ENCODE assay signal across 8 mouse cellular contexts in the genomic region with DNA sequence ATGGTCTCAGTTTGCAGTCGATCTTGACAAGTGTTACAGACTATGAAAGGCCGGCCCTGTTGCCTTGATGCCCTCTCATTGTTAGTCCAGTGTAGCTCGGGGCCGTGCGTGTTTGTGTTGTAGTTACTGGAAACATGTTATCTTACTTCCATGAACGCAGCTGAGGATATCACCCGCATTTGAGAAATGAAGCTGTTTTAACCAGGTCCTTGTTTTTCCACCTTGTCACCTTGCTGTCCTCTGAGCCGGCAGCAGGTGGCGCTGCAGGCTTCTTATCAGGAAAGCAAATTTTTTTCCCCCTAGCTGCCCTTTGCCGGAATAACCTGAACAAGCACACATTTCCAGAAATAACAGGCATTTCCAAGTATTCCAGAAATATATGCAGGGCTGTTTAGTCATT.
DNase-seq lines count a peak whose midpoint lies in the region; ATAC-seq and TF ChIP-seq lines count a peak whose summit lies in the region.

No protein-coding gene starts in this region.

- H3K79me2 ChIP-seq in heart, adult 2 months (replicated peaks; ENCODE audit: control insufficient read depth, insufficient read depth, low read length), result no peaks in the 10 kb centered on the region

- peak; percentile 38; the same call in 1 of the 2 replicates for ATAC-seq in hindbrain, embryonic 12.5 days (ENCODE audit: low FRiP score)
- peak; percentile 28; the same call in 1 of the 2 replicates for ATAC-seq in stomach, embryonic 14.5 days (ENCODE audit: insufficient number of reproducible peaks, insufficient read depth, low FRiP score, low read depth)

- H3K27me3 ChIP-seq in heart, adult 2 months (ENCODE audit: control insufficient read depth, insufficient read depth, low read length), result no peaks in the 10 kb centered on the region
- H3K27me3 ChIP-seq in hindbrain, embryonic 12.5 days, result no peaks in the 10 kb centered on the region
- peaks cover 7% of the 10 kb centered on the region; the same call in 1 of the 2 replicates for H3K27me3 ChIP-seq in midbrain, embryonic 10.5 days (ENCODE audit: low read depth, poor library complexity, severe bottlenecking)
- H3K27me3 ChIP-seq in stomach, embryonic 14.5 days (ENCODE audit: control insufficient read depth, insufficient read depth, low read length), result no peaks in the 10 kb centered on the region

- no peak overlapping the region for H3K4me2 ChIP-seq in hindbrain, embryonic 12.5 days (replicated peaks)
- H3K4me2 ChIP-seq in stomach, embryonic 14.5 days (replicated peaks; ENCODE audit: low read depth, low read length), result no peak overlapping the region

- H3K9ac ChIP-seq in heart, adult 2 months (ENCODE audit: low read depth, low read length), result no peak overlapping the region
- H3K9ac ChIP-seq in hindbrain, embryonic 12.5 days, result no peak overlapping the region
- no peak overlapping the region for H3K9ac ChIP-seq in stomach, embryonic 14.5 days (replicated peaks; ENCODE audit: low read depth, low read length)

- TF ChIP-seq POLR2A in heart, adult 2 months (IDR thresholded peaks at IDR 0.05; ENCODE audit: insufficient read depth, low read depth, low read length), result no peak

- peak; percentile 14 to 52 for DNase-seq in heart, adult 2 months
- no peak for DNase-seq in heart, adult 11 months
- DNase-seq in cerebellum, adult 11-12 months, result peak; percentile 11
- DNase-seq in forelimb bud, embryonic 11.5 days (ENCODE audit: low read depth, low spot score), result peak; percentile 80
- peak; percentile 30 for DNase-seq in left cerebral cortex, adult 11 months (ENCODE audit: low spot score)
- DNase-seq in midbrain, embryonic 10.5 days (ENCODE audit: low spot score), result peak; percentile 66

- H3K9me3 ChIP-seq in hindbrain, embryonic 12.5 days (replicated peaks), result no peaks in the 10 kb centered on the region
- H3K9me3 ChIP-seq in midbrain, embryonic 10.5 days (replicated peaks), result no peaks in the 10 kb centered on the region
- no peaks in the 10 kb centered on the region for H3K9me3 ChIP-seq in stomach, embryonic 14.5 days (ENCODE audit: control insufficient read depth, low read depth, low read length)

- no peak overlapping the region for H3K4me3 ChIP-seq in heart, adult 2 months
- no peak overlapping the region for H3K4me3 ChIP-seq in hindbrain, embryonic 12.5 days
- H3K4me3 ChIP-seq in midbrain, embryonic 10.5 days, result no peak overlapping the region
- H3K4me3 ChIP-seq in stomach, embryonic 14.5 days (ENCODE audit: low read depth, low read length), result no peak overlapping the region

- no peak for TF ChIP-seq EP300 in heart, adult 2 months (IDR thresholded peaks at IDR 0.05; ENCODE audit: insufficient read depth, low read depth, low read length)

- intact Hi-C loops in heart, adult 2 months (cut with DNase I), result loop anchor here (5.0 kb wide), 1 partner anchor 904 kb away; no protein-coding TSS in a partner anchor

- H3K36me3 ChIP-seq in heart, adult 2 months (ENCODE audit: control insufficient read depth, insufficient read depth, low read length), result no peaks in the 10 kb centered on the region
- H3K36me3 ChIP-seq in hindbrain, embryonic 12.5 days, result no peaks in the 10 kb centered on the region
- H3K36me3 ChIP-seq in midbrain, embryonic 10.5 days, result no peaks in the 10 kb centered on the region
- no peaks in the 10 kb centered on the region for H3K36me3 ChIP-seq in stomach, embryonic 14.5 days (ENCODE audit: control insufficient read depth, insufficient read depth, low read length)

- TF ChIP-seq CTCF in heart, adult 2 months (IDR thresholded peaks at IDR 0.05), result peak; percentile 89

- WGBS in heart, adult 2 months, result 15% methylated on average over 10 of the region's 10 CpGs
- 24% methylated on average over 10 of the region's 10 CpGs for WGBS in hindbrain, embryonic 12.5 days
- WGBS in midbrain, embryonic 10.5 days, result 35% methylated on average over 10 of the region's 10 CpGs
- WGBS in stomach, embryonic 14.5 days, result 23% methylated on average over 10 of the region's 10 CpGs

- no peaks in the 10 kb centered on the region for H3K4me1 ChIP-seq in heart, adult 2 months (ENCODE audit: control insufficient read depth, insufficient read depth, low read length)
- no peaks in the 10 kb centered on the region for H3K4me1 ChIP-seq in hindbrain, embryonic 12.5 days
- no peaks in the 10 kb centered on the region for H3K4me1 ChIP-seq in midbrain, embryonic 10.5 days
- H3K4me1 ChIP-seq in stomach, embryonic 14.5 days (ENCODE audit: control insufficient read depth, insufficient read depth, low read length), result no peaks in the 10 kb centered on the region

- no peak overlapping the region for H3K27ac ChIP-seq in heart, adult 2 months
- H3K27ac ChIP-seq in hindbrain, embryonic 12.5 days, result no peak overlapping the region
- H3K27ac ChIP-seq in midbrain, embryonic 10.5 days (replicated peaks), result no peak overlapping the region
- H3K27ac ChIP-seq in stomach, embryonic 14.5 days (ENCODE audit: low read length), result no peak overlapping the region
